In the genomic region with DNA sequence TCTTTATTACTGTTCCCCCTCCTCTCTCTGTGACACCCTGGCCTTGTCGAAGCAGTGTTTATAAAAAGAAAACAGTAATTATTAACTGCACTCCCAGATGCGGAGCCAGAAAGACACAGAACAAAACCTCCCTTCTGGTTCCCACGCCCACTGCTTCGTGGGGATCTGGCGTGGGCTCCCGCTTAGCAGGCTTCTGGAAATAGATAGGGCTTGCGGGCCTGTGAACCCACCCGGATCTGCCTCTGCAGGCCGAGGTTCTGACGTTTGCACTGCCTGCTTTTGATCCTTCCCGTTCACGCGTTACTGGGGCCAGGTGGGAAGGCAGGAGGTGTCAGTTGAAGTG, we compare ENCODE assay signal across 14 mouse cellular contexts. TPM values are rescaled to one million over a fixed set of nuclear protein-coding genes. Genes with fewer than 3 reads are reported as not detected.
A peak's percentile ranks its signal among the peaks of the same experiment; 100 is the strongest.
DNase-seq lines count a peak whose midpoint lies in the region; ATAC-seq and TF ChIP-seq lines count a peak whose summit lies in the region.
"Had no signal": no experiment of that assay in that cellular context is flagged by ENCODE, and none has a peak within 500 bp of the region (broad histone marks: within the 10 kb centered on the region; RNA-seq: fewer than 3 reads in every experiment).

No protein-coding gene starts in this region.

- DNase-seq in lung, embryonic 14.5 days = no peak
- DNase-seq in lung, adult 18-20 months = no peak
- DNase-seq in intestine, embryonic 14.5 days (ENCODE audit: low spot score) = no peak
- peak; percentile 41 for DNase-seq in kidney, postnatal 10 days
- no peak for DNase-seq in yolk sac, embryonic 10.5 days (ENCODE audit: low spot score)
- no peak for DNase-seq in left cerebral cortex, adult 8-10 months (ENCODE audit: low spot score in 2 of 2)
- DNase-seq: cerebellum, adult 9-11 months; heart, adult 2 months; heart, postnatal 10 days had no signal

- no peaks in the 10 kb centered on the region for H3K27me3 ChIP-seq in lung, embryonic 14.5 days (ENCODE audit: insufficient read depth, low read length)
- no peaks in the 10 kb centered on the region for H3K27me3 ChIP-seq in intestine, embryonic 14.5 days (replicated peaks; ENCODE audit: control insufficient read depth, insufficient read depth, low read length)
- H3K27me3 ChIP-seq in stomach, embryonic 14.5 days (ENCODE audit: control insufficient read depth, insufficient read depth, low read length) = no peaks in the 10 kb centered on the region
- H3K27me3 ChIP-seq in forebrain, embryonic 16.5 days (replicated peaks; ENCODE audit: control insufficient read depth, insufficient read depth, low read length) = 0 out of 2 replicates have a peak, but pooled peaks cover 4% of the 10 kb centered on the region

- no peak overlapping the region for H3K4me3 ChIP-seq in lung, embryonic 14.5 days (ENCODE audit: low read depth, low read length)
- H3K4me3 ChIP-seq in intestine, embryonic 14.5 days (ENCODE audit: low read depth, low read length) = no peak overlapping the region
- no peak overlapping the region for H3K4me3 ChIP-seq in stomach, embryonic 14.5 days (ENCODE audit: low read depth, low read length)
- no peak overlapping the region for H3K4me3 ChIP-seq in forebrain, embryonic 16.5 days (replicated peaks; ENCODE audit: low read length)
- H3K4me3 ChIP-seq: heart, adult 2 months; limb, embryonic 15.5 days; megakaryocyte, embryonic 14.5 days had no signal

- no peaks in the 10 kb centered on the region for H3K9me3 ChIP-seq in lung, embryonic 14.5 days (ENCODE audit: low read depth, low read length)
- no peaks in the 10 kb centered on the region for H3K9me3 ChIP-seq in intestine, embryonic 14.5 days (ENCODE audit: control insufficient read depth, low read length)
- H3K9me3 ChIP-seq in stomach, embryonic 14.5 days (ENCODE audit: control insufficient read depth, low read depth, low read length) = no peaks in the 10 kb centered on the region
- H3K9me3 ChIP-seq in forebrain, embryonic 16.5 days (ENCODE audit: control insufficient read depth, low read length) = no peaks in the 10 kb centered on the region
- H3K9me3 ChIP-seq: limb, embryonic 15.5 days had no signal

- H3K9ac ChIP-seq in lung, embryonic 14.5 days = peak overlapping the region; percentile 32
- no peak overlapping the region for H3K9ac ChIP-seq in intestine, embryonic 14.5 days (ENCODE audit: low read length)
- H3K9ac ChIP-seq in stomach, embryonic 14.5 days (replicated peaks; ENCODE audit: low read depth, low read length) = no peak overlapping the region
- H3K9ac ChIP-seq in forebrain, embryonic 16.5 days (replicated peaks; ENCODE audit: low read depth, low read length) = no peak overlapping the region
- H3K9ac ChIP-seq: limb, embryonic 15.5 days had no signal

- ATAC-seq in lung, embryonic 14.5 days (ENCODE audit: insufficient read depth) = peak; percentile 25; the same call in 1 of the 2 replicates
- ATAC-seq in intestine, embryonic 14.5 days (replicated peaks; ENCODE audit: low FRiP score, low TSS enrichment, low read depth) = no peak
- ATAC-seq in stomach, embryonic 14.5 days (ENCODE audit: insufficient number of reproducible peaks, insufficient read depth, low FRiP score, low read depth) = no peak
- no peak for ATAC-seq in forebrain, embryonic 16.5 days
- ATAC-seq: hindbrain, embryonic 16.5 days had no signal

- H3K4me2 ChIP-seq in lung, embryonic 14.5 days = peak overlapping the region; percentile 38; the same call in 1 of the 2 replicates
- H3K4me2 ChIP-seq in intestine, embryonic 14.5 days (ENCODE audit: low read length) = peak overlapping the region; percentile 14
- peak overlapping the region; percentile 17; the same call in 1 of the 2 replicates for H3K4me2 ChIP-seq in stomach, embryonic 14.5 days (replicated peaks; ENCODE audit: low read depth, low read length)
- H3K4me2 ChIP-seq in forebrain, embryonic 16.5 days (ENCODE audit: low read length) = no peak overlapping the region
- H3K4me2 ChIP-seq: limb, embryonic 15.5 days had no signal

- no peak for TF ChIP-seq CTCF in lung, embryonic 14.5 days (IDR thresholded peaks at IDR 0.05; ENCODE audit: low read depth)

- WGBS in lung, embryonic 14.5 days = 14% methylated on average over 13 of the region's 13 CpGs
- 25% methylated on average over 13 of the region's 13 CpGs for WGBS in intestine, embryonic 14.5 days
- WGBS in stomach, embryonic 14.5 days = 16% methylated on average over 13 of the region's 13 CpGs
- 61% methylated on average over 13 of the region's 13 CpGs for WGBS in forebrain, embryonic 16.5 days

- H3K4me1 ChIP-seq in lung, embryonic 14.5 days (ENCODE audit: insufficient read depth) = 0 out of 2 replicates have a peak, but pooled peaks cover 3% of the 10 kb centered on the region
- 0 out of 2 replicates have a peak, but pooled peaks cover 8% of the 10 kb centered on the region for H3K4me1 ChIP-seq in intestine, embryonic 14.5 days (replicated peaks; ENCODE audit: control insufficient read depth, insufficient read depth, low read length)
- peaks cover 6% of the 10 kb centered on the region; the same call in 1 of the 2 replicates for H3K4me1 ChIP-seq in stomach, embryonic 14.5 days (ENCODE audit: control insufficient read depth, insufficient read depth, low read length)
- no peaks in the 10 kb centered on the region for H3K4me1 ChIP-seq in forebrain, embryonic 16.5 days (replicated peaks; ENCODE audit: control insufficient read depth, insufficient read depth, low read length)
- H3K4me1 ChIP-seq: limb, embryonic 15.5 days; megakaryocyte, embryonic 14.5 days had no signal

- no peaks in the 10 kb centered on the region for H3K36me3 ChIP-seq in lung, embryonic 14.5 days (ENCODE audit: insufficient read depth)
- no peaks in the 10 kb centered on the region for H3K36me3 ChIP-seq in intestine, embryonic 14.5 days (ENCODE audit: control insufficient read depth, insufficient read depth, low read length)
- H3K36me3 ChIP-seq in stomach, embryonic 14.5 days (ENCODE audit: control insufficient read depth, insufficient read depth, low read length) = no peaks in the 10 kb centered on the region
- no peaks in the 10 kb centered on the region for H3K36me3 ChIP-seq in forebrain, embryonic 16.5 days (ENCODE audit: control insufficient read depth, insufficient read depth)
- H3K36me3 ChIP-seq: limb, embryonic 15.5 days had no signal

- no peak overlapping the region; the same call in 1 of the 2 replicates for H3K27ac ChIP-seq in lung, embryonic 14.5 days (ENCODE audit: low read depth)
- H3K27ac ChIP-seq in intestine, embryonic 14.5 days (ENCODE audit: low read depth) = no peak overlapping the region
- peak overlapping the region; percentile 24; the same call in 1 of the 2 replicates for H3K27ac ChIP-seq in stomach, embryonic 14.5 days (ENCODE audit: low read length)
- no peak overlapping the region for H3K27ac ChIP-seq in forebrain, embryonic 16.5 days (ENCODE audit: low read length)
- H3K27ac ChIP-seq: heart, adult 2 months; limb, embryonic 15.5 days had no signal

RNA-seq across cellular contexts. Expression of a gene that starts 11.2 kb away (rescaled TPM):
- polyA plus RNA-seq in lung, embryonic 14.5 days (2014; fragmentation: Nextera tagmentation; extraction: Ambion mirVana) = 19.8 and 21.8 TPM in 2 replicates
- polyA plus RNA-seq in intestine, embryonic 14.5 days (2014; fragmentation: Nextera tagmentation; extraction: Ambion mirVana) = 23.0 and 24.7 TPM in 2 replicates
- 28.6 and 29.9 TPM in 2 replicates for polyA plus RNA-seq in stomach, embryonic 14.5 days (2014; fragmentation: Nextera tagmentation; extraction: Ambion mirVana)
- polyA plus RNA-seq in forebrain, embryonic 16.5 days (2015; fragmentation: Nextera tagmentation; extraction: Ambion mirVana) = 28.7 and 31.6 TPM in 2 replicates
- 10 to 100 TPM; 18.4 to 23.7 (median 19.1) TPM for total RNA-seq in left cerebral cortex, adult 8-10 months (2022)

RNA-seq across cellular contexts. Expression of a gene that starts 26.3 kb away (rescaled TPM):
- polyA plus RNA-seq in lung, embryonic 14.5 days (2014; fragmentation: Nextera tagmentation; extraction: Ambion mirVana) = 124 and 130 TPM in 2 replicates
- 123 and 127 TPM in 2 replicates for polyA plus RNA-seq in intestine, embryonic 14.5 days (2014; fragmentation: Nextera tagmentation; extraction: Ambion mirVana)
- polyA plus RNA-seq in stomach, embryonic 14.5 days (2014; fragmentation: Nextera tagmentation; extraction: Ambion mirVana) = 121 and 122 TPM in 2 replicates
- 118 and 123 TPM in 2 replicates for polyA plus RNA-seq in forebrain, embryonic 16.5 days (2015; fragmentation: Nextera tagmentation; extraction: Ambion mirVana)
- total RNA-seq in left cerebral cortex, adult 8-10 months (2022) = 10 to 100 TPM; 21.6 to 23.3 (median 22.5) TPM
